Mouse (Mus musculus) CH12.LX (cell line): Measurements from ENCODE around the gene Cntln. TPM values are rescaled to one million over a fixed set of nuclear protein-coding genes. Genes with fewer than 3 reads are reported as not detected.

Experiments used
- DNase-seq: peaks from one replicate; pipeline ENCODE4 v3.0.0-alpha.2; 2013; ENCODE audit errors: extremely low read depth
- H3K27ac ChIP-seq: 2 replicates; pipeline ENCODE4 v1.5.1; 2012; ENCODE audit warnings: low read depth, mild to moderate bottlenecking, control low read depth, moderate library complexity; ENCODE audit not compliant: insufficient read depth
- H3K27me3 ChIP-seq: replicated peaks from 2 replicates; pipeline ENCODE3; 2012; ENCODE audit warnings: inconsistent platforms
- H3K36me3 ChIP-seq, 2 experiments: replicated peaks in 1 of 2; 2 replicates each; pipeline versions ENCODE3 to v1.6.1; 2012; ENCODE audit warnings: inconsistent platforms in 1 of 2, low read length in 1 of 2, mild to moderate bottlenecking in 1 of 2, mixed read lengths in 1 of 2, moderate library complexity in 1 of 2; ENCODE audit not compliant: control insufficient read depth in 1 of 2, insufficient read depth in 1 of 2
- H3K4me1 ChIP-seq, 2 experiments: 2 replicates each; pipeline ENCODE4 v1.6.1; 2012; ENCODE audit warnings: inconsistent platforms in 1 of 2, moderate library complexity in 1 of 2; ENCODE audit not compliant: insufficient read depth in 2 of 2, control insufficient read depth in 1 of 2
- H3K4me2 ChIP-seq: 2 replicates; pipeline ENCODE4 v1.6.1; 2012; ENCODE audit warnings: low read depth, mild to moderate bottlenecking, control low read depth; ENCODE audit not compliant: poor library complexity, insufficient read depth, severe bottlenecking
- H3K4me3 ChIP-seq, 3 experiments: fragments of 150-350 bp in 1 of 3; sonication (generic) in 1 of 3; replicated peaks in 1 of 3; 2 replicates each; pipeline versions ENCODE3 to v1.5.1; 2011 to 2012; ENCODE audit warnings: low read depth in 2 of 3, low read length in 2 of 3, mild to moderate bottlenecking in 2 of 3, moderate library complexity in 2 of 3, control low read depth in 1 of 3, improper control_type of control experiment in 1 of 3, inconsistent platforms in 1 of 3, mixed read lengths in 1 of 3; ENCODE audit not compliant: poor library complexity in 1 of 3
- H3K79me2 ChIP-seq: replicated peaks from 2 replicates; pipeline ENCODE4 v1.6.1; 2012; ENCODE audit warnings: mild to moderate bottlenecking, moderate library complexity; ENCODE audit not compliant: control insufficient read depth, poor library complexity, insufficient read depth, severe bottlenecking; ENCODE audit errors: extremely low read depth
- H3K9ac ChIP-seq: 2 replicates; pipeline ENCODE4 v1.6.1; 2012; ENCODE audit warnings: low read depth, mild to moderate bottlenecking, control low read depth, moderate library complexity; ENCODE audit not compliant: insufficient read depth
- H3K9me3 ChIP-seq: replicated peaks from 2 replicates; pipeline ENCODE3; 2012; ENCODE audit warnings: low read length, inconsistent platforms, mixed read lengths
- CHD2 ChIP-seq: IDR thresholded peaks from 2 replicates; pipeline ENCODE4 v1.6.1; 2011; ENCODE audit warnings: low read length, improper control_type of control experiment
- ELF1 ChIP-seq: IDR thresholded peaks from 2 replicates; pipeline ENCODE4 v1.6.1; 2014; ENCODE audit warnings: low read depth, mild to moderate bottlenecking, inconsistent platforms, low read length, improper control_type of control experiment
- EP300 ChIP-seq: IDR thresholded peaks from 2 replicates; pipeline ENCODE4 v1.6.1; 2011; ENCODE audit warnings: low read length, improper control_type of control experiment
- HCFC1 ChIP-seq: IDR thresholded peaks from 2 replicates; pipeline ENCODE4 v1.6.1; 2012; ENCODE audit warnings: low read depth, mild to moderate bottlenecking, inconsistent platforms, low read length, improper control_type of control experiment
- IRF4 ChIP-seq: IDR thresholded peaks from 2 replicates; pipeline ENCODE4 v1.6.1; 2014; ENCODE audit warnings: low read depth, mild to moderate bottlenecking, inconsistent platforms, low read length, improper control_type of control experiment
- JUN ChIP-seq: IDR thresholded peaks from 2 replicates; pipeline ENCODE4 v1.6.1; 2011; ENCODE audit warnings: low read depth, mild to moderate bottlenecking, low read length, improper control_type of control experiment, moderate library complexity; ENCODE audit not compliant: insufficient read depth
- KAT2A ChIP-seq: IDR thresholded peaks from 2 replicates; pipeline ENCODE4 v1.6.1; 2012; ENCODE audit warnings: low read length, improper control_type of control experiment, inconsistent platforms; ENCODE audit not compliant: insufficient replicate concordance
- MAFK ChIP-seq: IDR thresholded peaks from 2 replicates; pipeline ENCODE4 v1.6.1; 2011; ENCODE audit warnings: low read length, improper control_type of control experiment; ENCODE audit not compliant: insufficient replicate concordance
- MEF2A ChIP-seq: IDR thresholded peaks from 2 replicates; pipeline ENCODE4 v1.6.1; 2014; ENCODE audit warnings: low read depth, mild to moderate bottlenecking, inconsistent platforms, low read length, improper control_type of control experiment, borderline replicate concordance
- MXI1 ChIP-seq: IDR thresholded peaks from 2 replicates; pipeline ENCODE4 v1.6.1; 2011; ENCODE audit warnings: mild to moderate bottlenecking, low read depth, low read length, improper control_type of control experiment
- MYC ChIP-seq: IDR thresholded peaks from 2 replicates; pipeline ENCODE4 v1.6.1; 2011; ENCODE audit warnings: low read depth, mild to moderate bottlenecking, improper control_type of control experiment, low read length
- PAX5 ChIP-seq: IDR thresholded peaks from 2 replicates; pipeline ENCODE4 v1.6.1; 2012; ENCODE audit warnings: low read length, inconsistent platforms, mixed read lengths
- POLR2AphosphoS2 ChIP-seq: IDR thresholded peaks from 2 replicates; pipeline ENCODE4 v1.6.1; 2011; ENCODE audit warnings: low read depth, low read length, improper control_type of control experiment
- SIN3A ChIP-seq: IDR thresholded peaks from 2 replicates; pipeline ENCODE4 v1.6.1; 2012; ENCODE audit warnings: low read length, improper control_type of control experiment, inconsistent platforms
- TCF12 ChIP-seq: IDR thresholded peaks from 2 replicates; pipeline ENCODE4 v1.6.1; 2014; ENCODE audit warnings: low read depth, mild to moderate bottlenecking, inconsistent platforms, low read length, improper control_type of control experiment
- UBTF ChIP-seq: IDR thresholded peaks from 2 replicates; pipeline ENCODE4 v1.6.1; 2012; ENCODE audit warnings: low read depth, mild to moderate bottlenecking, inconsistent platforms, low read length, improper control_type of control experiment, moderate library complexity
- USF1 ChIP-seq: IDR thresholded peaks from 2 replicates; pipeline ENCODE4 v1.6.1; 2014; ENCODE audit warnings: low read depth, mild to moderate bottlenecking, inconsistent platforms, low read length, improper control_type of control experiment
- USF2 ChIP-seq: conservative IDR thresholded peaks from 2 replicates; pipeline ENCODE4 v1.6.1; 2011; ENCODE audit warnings: low read depth, low read length, improper control_type of control experiment
- ZC3H11A ChIP-seq: IDR thresholded peaks from 2 replicates; pipeline ENCODE4 v1.6.1; 2012; ENCODE audit warnings: low read depth, mild to moderate bottlenecking, inconsistent platforms, low read length, improper control_type of control experiment
- ZKSCAN1 ChIP-seq: IDR thresholded peaks from 2 replicates; pipeline ENCODE4 v1.6.1; 2012; ENCODE audit warnings: low read depth, inconsistent platforms, low read length, improper control_type of control experiment, borderline replicate concordance
- ZMIZ1 ChIP-seq: IDR thresholded peaks from 2 replicates; pipeline ENCODE4 v1.6.1; 2012; ENCODE audit warnings: low read depth, mild to moderate bottlenecking, inconsistent platforms, low read length, improper control_type of control experiment
- ZNF384 ChIP-seq: IDR thresholded peaks from 2 replicates; pipeline ENCODE4 v1.6.1; 2012; ENCODE audit warnings: low read depth, low read length, improper control_type of control experiment, inconsistent platforms
- dilution Hi-C: fragments of 300-500 bp; cut with MboI; formaldehyde crosslinking; loops from 2 replicates; pipeline ENCODE4 v1.14.3; 2020; ENCODE audit warnings: low sequenced_read_pairs; ENCODE audit not compliant: extremely low pct_unique_long_range_greater_than_20kb, extremely low pct_ligation_motif_present
- in situ Hi-C: fragments of 300-500 bp; cut with MboI; formaldehyde crosslinking; loops from 3 replicates; pipeline ENCODE4 v1.14.3; 2019; ENCODE audit warnings: low sequenced_read_pairs, low pct_ligation_motif_present, low pct_unique_long_range_greater_than_20kb, mixed read lengths
- polyA plus RNA-seq: library from polyadenylated mRNA; unstranded; fragments of >175 nt; gene quantifications from 2 replicates; pipeline ENCODE4 v1.2.1, GENCODE M21; 2012; ENCODE audit warnings: low read depth; ENCODE audit not compliant: insufficient read length
- total RNA-seq, 2 experiments: library from RNA; depleted of rRNA; stranded (reverse); fragments of 300-350 nt in 1 of 2; fragments of >200 nt in 1 of 2; gene quantifications; 2 replicates each; pipeline ENCODE4 v1.2.3; 2012 to 2014

Cntln gene
- total and polyA plus RNA-seq, 3 experiments, result not detected

DNA sequence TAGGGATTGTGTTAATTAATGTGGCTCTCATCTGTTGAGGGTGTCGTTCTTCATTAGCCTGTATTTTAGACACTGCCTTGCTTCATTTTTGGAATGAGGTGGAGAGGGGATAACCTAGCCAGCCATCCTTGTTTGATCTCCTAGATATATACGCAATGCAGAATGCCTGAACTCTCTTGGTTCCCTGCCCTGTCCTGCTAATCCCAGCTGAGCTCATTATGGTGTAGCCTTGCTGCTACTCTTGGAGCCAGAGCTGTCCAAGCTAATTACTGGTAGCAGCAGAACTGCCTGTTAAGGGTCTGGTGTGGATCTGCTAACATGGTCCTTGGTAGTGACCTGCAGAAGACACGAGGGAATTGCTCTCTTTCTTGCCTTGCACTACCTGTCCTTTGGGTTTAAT lies 122.7 kb downstream of the Cntln start:
- Histone ChIP-seq H3K4me1 (no peaks in the 10 kb centered on the region), H3K4me3 (no peak overlapping the region), H3K9ac (no peak overlapping the region), H3K9me3 (peaks cover 22% of the 10 kb centered on the region), H3K4me2 (no peak overlapping the region), H3K36me3 (no peaks in the 10 kb centered on the region), H3K79me2 (no peaks in the 10 kb centered on the region), H3K27me3 (no peaks in the 10 kb centered on the region), H3K27ac (no peak overlapping the region)
- dilution Hi-C loops, result no loop called here
- DNase-seq, result no peak
- in situ Hi-C loops, result no loop called here
- no peak for TF ChIP-seq USF2
- TF ChIP-seq SIN3A, result no peak
- no peak for TF ChIP-seq IRF4
- no peak for TF ChIP-seq JUN
- no peak for TF ChIP-seq ZMIZ1
- no peak for TF ChIP-seq MYC
- no peak for TF ChIP-seq ELF1
- TF ChIP-seq MEF2A, result no peak
- no peak for TF ChIP-seq KAT2A
- TF ChIP-seq CHD2, result no peak

- H3K4me1 ChIP-seq, result no peaks in the 10 kb centered on the region
- no peak overlapping the region for H3K4me2 ChIP-seq
- no peaks in the 10 kb centered on the region for H3K27me3 ChIP-seq
- no peak overlapping the region for H3K4me3 ChIP-seq
- no peaks in the 10 kb centered on the region for H3K36me3 ChIP-seq
- TF ChIP-seq CHD2 (no peak), MXI1 (no peak), ZMIZ1 (no peak), PAX5 (no peak), IRF4 (no peak), USF1 (no peak), JUN (no peak), ZNF384 (no peak), HCFC1 (no peak), UBTF (no peak), POLR2AphosphoS2 (no peak), MAFK (no peak), MEF2A (no peak), KAT2A (no peak), SIN3A (no peak), EP300 (no peak), TCF12 (no peak), ZC3H11A (no peak), ZKSCAN1 (no peak)
- dilution Hi-C loops, result no loop called here
- peaks cover 28% of the 10 kb centered on the region for H3K9me3 ChIP-seq
- no peak overlapping the region for H3K27ac ChIP-seq
- H3K79me2 ChIP-seq, result no peaks in the 10 kb centered on the region
- in situ Hi-C loops, result no loop called here
- no peak for DNase-seq
- H3K9ac ChIP-seq, result no peak overlapping the region
Measured at GRCm38 (mm10) chr4:85010846-85011245, 126.7 kb downstream of the Cntln start.
